Mouse (Mus musculus) liver, adult 2 months (tissue): ENCODE results near the gene Scd3. TPM values are rescaled to one million over a fixed set of nuclear protein-coding genes. Genes with fewer than 3 reads are reported as not detected.
"Not testable (repeated sequence)": the region's sequence is repeated elsewhere in the genome, so short reads cannot be mapped to it uniquely, and the experiment has no call there.

Source experiments
- DNase-seq: peaks from one replicate; pipeline ENCODE4 v3.0.0-alpha.2; 2011; ENCODE audit warnings: low read depth, low spot score; ENCODE audit errors: extremely low read depth
- H3K27ac ChIP-seq: fragments of 200-500 bp; replicated peaks from 2 replicates; pipeline ENCODE4 v1.5.1; 2012; ENCODE audit warnings: low read depth, mild to moderate bottlenecking, control low read depth, inconsistent platforms, low read length; ENCODE audit not compliant: insufficient read depth
- H3K27me3 ChIP-seq: fragments of 200-500 bp; 2 replicates; pipeline ENCODE4 v1.6.1; 2012; ENCODE audit warnings: mild to moderate bottlenecking, moderate library complexity, low read length, inconsistent platforms; ENCODE audit not compliant: control insufficient read depth, insufficient read depth
- H3K36me3 ChIP-seq: fragments of 200-500 bp; 2 replicates; pipeline ENCODE4 v1.6.1; 2012; ENCODE audit warnings: low read length, inconsistent platforms; ENCODE audit not compliant: control insufficient read depth, insufficient read depth
- H3K4me1 ChIP-seq: fragments of 200-500 bp; 2 replicates; pipeline ENCODE4 v1.6.1; 2011; ENCODE audit warnings: low read length; ENCODE audit not compliant: control insufficient read depth, insufficient read depth
- H3K4me3 ChIP-seq: fragments of 200-500 bp; 2 replicates; pipeline ENCODE4 v1.5.1; 2011; ENCODE audit warnings: low read depth, mild to moderate bottlenecking, control low read depth, low read length, moderate library complexity; ENCODE audit not compliant: insufficient read depth
- H3K79me2 ChIP-seq: fragments of 200-500 bp; 2 replicates; pipeline ENCODE4 v1.6.1; 2012; ENCODE audit warnings: inconsistent platforms, mild to moderate bottlenecking, low read length, moderate library complexity; ENCODE audit not compliant: control insufficient read depth, insufficient read depth
- H3K9ac ChIP-seq: fragments of 200-500 bp; 2 replicates; pipeline ENCODE4 v1.6.1; 2012; ENCODE audit warnings: low read depth, mild to moderate bottlenecking, control low read depth, inconsistent platforms, low read length
- CTCF ChIP-seq: fragments of 200-500 bp; IDR thresholded peaks from 2 replicates; pipeline ENCODE4 v1.5.1; 2011; ENCODE audit warnings: low read depth, low read length, control low read depth
- POLR2A ChIP-seq: fragments of 200-500 bp; IDR thresholded peaks from 2 replicates; pipeline ENCODE4 v1.6.1; 2011; ENCODE audit warnings: low read length, control low read depth; ENCODE audit not compliant: insufficient read depth; ENCODE audit errors: extremely low read depth
- WGBS: fragments of 180-500 bp; shearing (Covaris S2); methylation state at CpG from one replicate; pipeline ENCODE4 v1.1.7; 2018; 5-methylcytosine and 5-hydroxymethylcytosine counted together
- polyA plus RNA-seq: library from polyadenylated mRNA; depleted of rRNA; stranded (reverse); fragments of >200 nt; gene quantifications from 2 replicates; pipeline ENCODE4 v1.2.3, GENCODE M21; 2012
- total RNA-seq: library from RNA; depleted of rRNA; stranded (reverse); fragments of >200 nt; gene quantifications from 2 replicates; pipeline ENCODE4 v1.2.3, GENCODE M21; 2014

Gene Scd3
- total and polyA plus RNA-seq, 2 experiments, result 0.02 TPM; not detected in 1

DNA sequence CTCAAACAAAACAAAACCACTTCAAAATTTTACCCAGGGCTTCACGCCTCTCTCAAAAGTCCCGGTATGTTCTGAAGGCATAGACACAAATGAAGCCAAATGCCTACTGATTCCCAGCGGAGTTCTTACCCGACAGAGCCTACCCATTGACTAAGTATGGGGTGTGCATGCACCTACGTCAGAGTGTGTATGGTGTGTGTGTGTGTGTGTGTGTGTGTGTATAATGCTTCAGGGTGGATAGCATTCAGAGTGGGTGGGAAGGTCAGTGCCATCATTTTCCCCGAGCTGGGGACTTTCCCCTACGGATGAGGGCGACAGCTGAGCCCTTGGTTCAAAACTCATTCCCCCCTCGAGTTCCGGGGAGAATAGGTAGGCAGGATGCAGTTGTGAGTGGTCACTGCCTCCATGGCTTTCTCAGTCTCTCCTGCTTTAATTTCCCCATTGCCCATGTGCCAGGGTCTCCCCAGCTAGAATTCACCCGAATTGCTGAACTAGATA lies 45.8 kb downstream of the Scd3 start:
- no peak for DNase-seq
- no peak overlapping the region for H3K9ac ChIP-seq
- H3K27me3 ChIP-seq, result peaks cover 7% of the 10 kb centered on the region; the same call in 1 of the 2 replicates
- no peak overlapping the region for H3K4me3 ChIP-seq
- no peak overlapping the region for H3K27ac ChIP-seq
- H3K4me1 ChIP-seq, result peaks cover 5% of the 10 kb centered on the region
- TF ChIP-seq POLR2A (no peak), CTCF (no peak)
- H3K36me3 ChIP-seq, result no peaks in the 10 kb centered on the region
- 76% methylated on average over 11 of the region's 11 CpGs for WGBS
- no peaks in the 10 kb centered on the region for H3K79me2 ChIP-seq

DNA sequence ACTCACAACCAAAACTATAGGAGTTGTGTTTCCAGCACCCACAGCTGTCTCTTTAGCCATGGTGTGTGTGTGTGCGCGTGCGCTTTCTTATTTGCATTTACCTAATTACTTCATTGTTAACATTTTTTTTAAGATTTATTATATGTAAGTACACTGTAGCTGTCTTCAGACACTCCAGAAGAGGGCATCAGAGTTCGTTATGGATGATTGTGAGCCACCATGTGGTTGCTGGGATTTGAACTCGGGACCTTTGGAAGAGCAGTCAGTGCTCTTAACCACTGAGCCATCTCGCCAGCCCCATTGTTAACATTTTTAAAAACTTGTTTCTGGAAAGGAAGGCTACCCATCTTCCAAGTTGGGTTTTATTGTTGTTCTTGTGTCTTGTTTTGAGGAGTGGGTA lies 48.1 kb downstream of the Scd3 start:
- not testable (repeated sequence) for H3K27ac ChIP-seq, H3K9ac ChIP-seq, H3K27me3 ChIP-seq, H3K4me1 ChIP-seq, H3K36me3 ChIP-seq, DNase-seq, H3K4me3 ChIP-seq, H3K79me2 ChIP-seq
- 95% methylated on average over 6 of the region's 6 CpGs for WGBS

DNA sequence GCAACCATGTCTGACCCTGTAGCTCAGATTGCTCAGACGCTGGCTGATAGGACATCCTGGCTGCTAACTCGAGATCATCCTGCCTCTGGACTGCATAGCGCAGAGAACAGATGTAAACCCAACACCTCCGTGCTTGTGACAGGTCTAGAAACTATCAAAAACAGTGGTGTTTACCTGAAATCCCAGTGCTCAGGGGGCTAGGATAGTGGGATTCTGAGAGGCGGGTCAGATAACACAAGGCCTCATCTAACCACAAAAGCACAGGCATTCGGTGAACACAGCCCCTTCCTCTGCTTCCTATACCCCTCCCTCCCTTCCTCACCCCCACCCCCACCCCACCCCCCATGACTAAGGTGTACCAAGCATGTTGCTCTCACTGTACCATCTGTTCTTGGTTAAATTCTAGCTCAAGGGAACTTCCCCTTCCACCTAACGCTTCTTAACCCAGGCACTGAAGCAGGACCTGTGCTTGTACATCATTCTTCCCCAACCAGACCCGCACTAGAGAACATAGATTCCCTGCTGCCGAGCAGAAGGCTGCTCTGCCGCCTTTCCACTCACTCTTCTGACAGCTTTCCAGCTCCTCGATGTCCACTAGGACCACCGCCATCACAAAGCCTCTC lies 49.0 kb downstream of the Scd3 start:
- peaks cover 8% of the 10 kb centered on the region; the same call in 1 of the 2 replicates for H3K27me3 ChIP-seq
- 80% methylated on average over 12 of the region's 12 CpGs for WGBS
- no peak for DNase-seq
- peaks cover 5% of the 10 kb centered on the region for H3K4me1 ChIP-seq
- TF ChIP-seq POLR2A, result no peak
- TF ChIP-seq CTCF, result no peak
- H3K4me3 ChIP-seq, result no peak overlapping the region
- H3K9ac ChIP-seq, result no peak overlapping the region
- H3K27ac ChIP-seq, result no peak overlapping the region
- H3K79me2 ChIP-seq, result no peaks in the 10 kb centered on the region
- no peaks in the 10 kb centered on the region for H3K36me3 ChIP-seq

DNA sequence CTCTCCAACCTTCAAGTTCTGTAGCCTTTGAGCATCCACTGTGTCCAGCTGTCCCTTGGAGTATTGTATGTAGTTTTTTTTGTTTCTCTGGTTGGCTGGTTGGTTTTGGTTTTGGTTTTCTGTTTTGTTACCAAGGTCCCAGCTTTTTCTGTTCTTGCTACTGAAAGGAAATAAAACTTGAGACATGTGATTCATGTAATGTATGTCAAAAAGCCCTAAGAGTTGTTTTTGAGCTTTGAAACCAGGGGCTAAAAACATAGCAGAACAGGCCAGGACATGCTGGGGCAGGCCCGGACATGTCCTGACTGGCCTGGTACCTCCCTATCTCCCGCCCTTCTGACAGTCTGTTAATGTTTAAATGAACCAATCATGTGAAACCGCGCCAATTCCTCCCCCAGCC lies 51.0 kb downstream of the Scd3 start:
- not testable (repeated sequence) for H3K9ac ChIP-seq, H3K4me1 ChIP-seq, DNase-seq, H3K36me3 ChIP-seq, H3K4me3 ChIP-seq, H3K27ac ChIP-seq, H3K79me2 ChIP-seq
- 87% methylated on average over 4 of the region's 4 CpGs for WGBS
- peaks cover 13% of the 10 kb centered on the region; the same call in 1 of the 2 replicates for H3K27me3 ChIP-seq

DNA sequence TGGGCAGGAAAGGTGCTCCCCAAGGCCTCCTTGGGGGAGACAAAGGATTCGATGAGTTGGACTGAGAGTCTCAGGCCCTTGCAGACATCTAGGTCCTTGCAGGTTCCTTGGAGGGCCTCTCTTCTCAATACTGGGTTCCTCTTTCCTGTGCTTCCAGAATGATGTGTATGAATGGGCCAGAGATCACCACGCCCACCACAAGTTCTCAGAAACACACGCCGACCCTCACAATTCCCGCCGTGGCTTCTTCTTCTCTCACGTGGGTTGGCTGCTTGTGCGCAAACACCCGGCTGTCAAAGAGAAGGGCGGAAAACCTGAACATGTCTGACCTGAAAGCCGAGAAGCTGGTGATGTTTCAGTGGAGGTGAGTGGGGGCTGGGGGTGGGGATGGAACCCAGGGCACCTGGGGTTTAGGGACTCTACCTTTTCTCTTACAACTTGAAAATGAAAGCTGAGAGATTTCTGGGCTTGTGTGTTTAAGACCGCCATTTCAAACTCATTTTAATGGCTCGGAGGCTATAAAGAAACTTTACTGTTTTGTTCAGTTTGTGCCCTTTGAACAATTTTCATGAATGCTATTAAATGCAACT lies 54.4 kb downstream of the Scd3 start:
- Histone ChIP-seq H3K4me3 (no peak overlapping the region), H3K4me1 (no peaks in the 10 kb centered on the region), H3K27me3 (peaks cover 16% of the 10 kb centered on the region; the same call in 1 of the 2 replicates), H3K9ac (no peak overlapping the region), H3K79me2 (no peaks in the 10 kb centered on the region), H3K27ac (no peak overlapping the region), H3K36me3 (no peaks in the 10 kb centered on the region)
- TF ChIP-seq POLR2A, result no peak
- no peak for TF ChIP-seq CTCF
- 84% methylated on average over 13 of the region's 13 CpGs for WGBS
- no peak for DNase-seq

DNA sequence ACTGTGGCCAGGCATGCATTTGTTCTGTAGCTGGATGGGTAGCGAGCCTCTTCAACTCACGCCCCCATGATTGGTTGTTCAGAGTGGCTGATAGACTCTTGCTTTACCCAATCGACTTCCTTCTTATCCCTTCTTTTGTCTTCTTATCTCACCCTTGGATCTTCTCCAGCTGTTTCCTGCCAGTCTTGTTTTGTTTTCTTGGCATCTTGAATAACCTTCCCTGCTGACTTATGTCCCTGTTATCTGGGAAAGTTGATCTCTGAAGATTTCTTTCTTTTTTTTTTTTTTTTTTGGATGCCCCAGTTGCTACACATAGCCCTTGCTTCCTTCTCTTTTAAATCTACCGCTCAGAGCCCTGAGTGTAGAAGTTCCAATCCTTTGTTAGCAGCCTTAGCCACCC lies 56.4 kb downstream of the Scd3 start:
- Histone ChIP-seq H3K27ac (no peak overlapping the region), H3K36me3 (no peaks in the 10 kb centered on the region), H3K27me3 (peaks cover 16% of the 10 kb centered on the region; the same call in 1 of the 2 replicates), H3K79me2 (no peaks in the 10 kb centered on the region), H3K9ac (no peak overlapping the region), H3K4me1 (no peaks in the 10 kb centered on the region), H3K4me3 (no peak overlapping the region)
- TF ChIP-seq POLR2A (no peak), CTCF (no peak)
- no peak for DNase-seq
- WGBS, result 76% methylated on average over 4 of the region's 4 CpGs
